Mouse (Mus musculus) midbrain, embryonic 16.5 days (tissue): ENCODE measurements around the gene Fam210b. TPM values are rescaled to one million over a fixed set of nuclear protein-coding genes. Genes with fewer than 3 reads are reported as not detected.

Experiments used
- ATAC-seq: fragments of 200-750 bp; cut with Nextera tagmentation; 2 replicates; pipeline ENCODE4 v1.8.0; 2017; ENCODE audit warnings: moderate TSS enrichment
- H3K27ac ChIP-seq: fragments of 300-500 bp; sonication (generic); 2 replicates; pipeline ENCODE4 v1.5.1; 2014; ENCODE audit warnings: mild to moderate bottlenecking, low read length, mixed read lengths
- H3K27me3 ChIP-seq: fragments of 300-500 bp; sonication (generic); 2 replicates; pipeline ENCODE4 v1.6.1; 2014; ENCODE audit warnings: low read depth, low read length, mixed read lengths; ENCODE audit not compliant: control insufficient read depth, insufficient read depth
- H3K36me3 ChIP-seq: fragments of 300-500 bp; sonication (generic); 2 replicates; pipeline ENCODE4 v1.6.1; 2014; ENCODE audit warnings: mild to moderate bottlenecking, low read length, moderate library complexity, mixed read lengths; ENCODE audit not compliant: control insufficient read depth, insufficient read depth
- H3K4me1 ChIP-seq: fragments of 300-500 bp; sonication (generic); 2 replicates; pipeline ENCODE4 v1.6.1; 2014; ENCODE audit warnings: mild to moderate bottlenecking, low read length, mixed read lengths; ENCODE audit not compliant: control insufficient read depth, insufficient read depth
- H3K4me2 ChIP-seq: fragments of 300-500 bp; sonication (generic); 2 replicates; pipeline ENCODE4 v1.6.1; 2014; ENCODE audit warnings: mild to moderate bottlenecking, low read length, mixed read lengths
- H3K4me3 ChIP-seq: fragments of 300-500 bp; sonication (generic); 2 replicates; pipeline ENCODE4 v1.5.1; 2014; ENCODE audit warnings: low read depth, mild to moderate bottlenecking, low read length, moderate library complexity, mixed read lengths
- H3K9ac ChIP-seq: fragments of 300-500 bp; sonication (generic); 2 replicates; pipeline ENCODE4 v1.6.1; 2014; ENCODE audit warnings: low read depth, low read length, mixed read lengths
- H3K9me3 ChIP-seq: fragments of 300-500 bp; sonication (generic); replicated peaks from 2 replicates; pipeline ENCODE4 v1.6.1; 2014; ENCODE audit warnings: mild to moderate bottlenecking, low read length, mixed read lengths; ENCODE audit not compliant: control insufficient read depth, poor library complexity, severe bottlenecking
- WGBS: fragments of 180-500 bp; shearing (Covaris S2); extraction: QIAGEN DNeasy Blood & Tissue Kit; methylation state at CpG from one replicate; pipeline ENCODE4 v1.1.7; 2014; 5-methylcytosine and 5-hydroxymethylcytosine counted together
- polyA plus RNA-seq: library from polyadenylated mRNA; unstranded; fragments of >200 nt; fragmentation: Nextera tagmentation; extraction: Ambion mirVana; gene quantifications from 2 replicates; pipeline ENCODE4 v1.2.1, GENCODE M21; 2015

Fam210b gene
- polyA plus RNA-seq, 1 experiment from 2014 or later = 24.0 TPM

GRCm38 (mm10) chr2:172320878-172321277 lies 24.5 kb upstream of the Fam210b start:
- Histone ChIP-seq H3K9me3 (no peaks in the 10 kb centered on the region), H3K27ac (no peak overlapping the region), H3K4me3 (no peak overlapping the region), H3K9ac (no peak overlapping the region), H3K36me3 (no peaks in the 10 kb centered on the region), H3K27me3 (no peaks in the 10 kb centered on the region), H3K4me2 (no peak overlapping the region), H3K4me1 (no peaks in the 10 kb centered on the region)
- 23% methylated on average over 9 of the region's 9 CpGs for WGBS
- ATAC-seq = no peak

- 39% methylated on average over 8 of the region's 8 CpGs for WGBS
- no peaks in the 10 kb centered on the region for H3K36me3 ChIP-seq
- no peak for ATAC-seq
- no peaks in the 10 kb centered on the region for H3K9me3 ChIP-seq
- no peak overlapping the region for H3K27ac ChIP-seq
- H3K4me2 ChIP-seq = no peak overlapping the region
- H3K27me3 ChIP-seq = peaks cover 4% of the 10 kb centered on the region; the same call in 1 of the 2 replicates
- H3K9ac ChIP-seq = no peak overlapping the region
- H3K4me3 ChIP-seq = no peak overlapping the region
- peaks cover 5% of the 10 kb centered on the region; the same call in 1 of the 2 replicates for H3K4me1 ChIP-seq
Observed at GRCm38 (mm10) chr2:172328248-172328647, 17.1 kb upstream of the Fam210b start.

- peak overlapping the region; percentile 50 for H3K4me2 ChIP-seq
- peaks cover 5% of the 10 kb centered on the region; the same call in 1 of the 2 replicates for H3K4me1 ChIP-seq
- peak; percentile 88 for ATAC-seq
- H3K27me3 ChIP-seq = peaks cover 4% of the 10 kb centered on the region; the same call in 1 of the 2 replicates
- WGBS = 3% methylated on average over 13 of the region's 13 CpGs
- peak overlapping the region; percentile 27; the same call in 1 of the 2 replicates for H3K9ac ChIP-seq
- no peak overlapping the region for H3K27ac ChIP-seq
- no peaks in the 10 kb centered on the region for H3K9me3 ChIP-seq
- H3K4me3 ChIP-seq = peak overlapping the region; percentile 5; the same call in 1 of the 2 replicates
- H3K36me3 ChIP-seq = no peaks in the 10 kb centered on the region
Observed at GRCm38 (mm10) chr2:172329179-172329578, 16.2 kb upstream of the Fam210b start.

- Histone ChIP-seq H3K9me3 (no peaks in the 10 kb centered on the region), H3K36me3 (no peaks in the 10 kb centered on the region), H3K27me3 (no peaks in the 10 kb centered on the region), H3K9ac (0 out of 2 replicates have a peak overlapping the region, but pooled peaks have one; percentile 11), H3K27ac (peak overlapping the region; percentile 75), H3K4me3 (no peak overlapping the region), H3K4me1 (peaks cover 2% of the 10 kb centered on the region; the same call in 1 of the 2 replicates), H3K4me2 (no peak overlapping the region)
- WGBS = 64% methylated on average over 19 of the region's 19 CpGs
- ATAC-seq = peak; percentile 68
Observed at GRCm38 (mm10) chr2:172338206-172338942, 7.0 kb upstream of the Fam210b start.

GRCm38 (mm10) chr2:172340936-172341335 lies 4.4 kb upstream of the Fam210b start:
- H3K36me3 ChIP-seq = no peaks in the 10 kb centered on the region
- no peaks in the 10 kb centered on the region for H3K27me3 ChIP-seq
- no peak overlapping the region for H3K27ac ChIP-seq
- WGBS = 21% methylated on average over 3 of the region's 3 CpGs
- no peak overlapping the region for H3K9ac ChIP-seq
- H3K4me1 ChIP-seq = peaks cover 2% of the 10 kb centered on the region; the same call in 1 of the 2 replicates
- H3K4me3 ChIP-seq = no peak overlapping the region
- H3K9me3 ChIP-seq = no peaks in the 10 kb centered on the region
- H3K4me2 ChIP-seq = no peak overlapping the region
- ATAC-seq = no peak

GRCm38 (mm10) chr2:172341606-172342005 lies 3.8 kb upstream of the Fam210b start:
- peaks cover 4% of the 10 kb centered on the region; the same call in 1 of the 2 replicates for H3K4me1 ChIP-seq
- 30% methylated on average over 5 of the region's 5 CpGs for WGBS
- no peak overlapping the region for H3K4me3 ChIP-seq
- no peak for ATAC-seq
- no peak overlapping the region for H3K27ac ChIP-seq
- no peak overlapping the region for H3K4me2 ChIP-seq
- H3K27me3 ChIP-seq = no peaks in the 10 kb centered on the region
- H3K36me3 ChIP-seq = no peaks in the 10 kb centered on the region
- H3K9ac ChIP-seq = no peak overlapping the region
- no peaks in the 10 kb centered on the region for H3K9me3 ChIP-seq

- no peak overlapping the region for H3K9ac ChIP-seq
- H3K9me3 ChIP-seq = no peaks in the 10 kb centered on the region
- H3K27me3 ChIP-seq = no peaks in the 10 kb centered on the region
- no peak for ATAC-seq
- H3K4me3 ChIP-seq = no peak overlapping the region
- H3K27ac ChIP-seq = no peak overlapping the region
- H3K4me1 ChIP-seq = peaks cover 3% of the 10 kb centered on the region; the same call in 1 of the 2 replicates
- WGBS = 86% methylated on average over 7 of the region's 7 CpGs
- no peaks in the 10 kb centered on the region for H3K36me3 ChIP-seq
- H3K4me2 ChIP-seq = no peak overlapping the region
Observed at GRCm38 (mm10) chr2:172343751-172344150, 1.6 kb upstream of the Fam210b start.

- no peak overlapping the region for H3K9ac ChIP-seq
- WGBS = 31% methylated on average over 5 of the region's 5 CpGs
- H3K27me3 ChIP-seq = no peaks in the 10 kb centered on the region
- H3K4me1 ChIP-seq = peaks cover 3% of the 10 kb centered on the region; the same call in 1 of the 2 replicates
- H3K27ac ChIP-seq = peak overlapping the region; percentile 39; the same call in 1 of the 2 replicates
- peak overlapping the region; percentile 98 for H3K4me2 ChIP-seq
- H3K9me3 ChIP-seq = no peaks in the 10 kb centered on the region
- H3K36me3 ChIP-seq = no peaks in the 10 kb centered on the region
- H3K4me3 ChIP-seq = peak overlapping the region; percentile 67
- ATAC-seq = peak; percentile 9; the same call in 1 of the 2 replicates
Observed at GRCm38 (mm10) chr2:172344669-172345068, 696 bp upstream of the Fam210b start.
